Mouse (Mus musculus) liver, postnatal 0 days (tissue): ENCODE data around the gene Pla2g4b.

ENCODE experiments used
- CTCF ChIP-seq: sonication (generic); IDR thresholded peaks from 2 replicates; pipeline ENCODE4 v1.5.1; 2016; ENCODE audit warnings: antibody characterized with exemption, low read depth
- EP300 ChIP-seq: IDR thresholded peaks from 2 replicates; pipeline ENCODE4 v1.6.1; 2016; ENCODE audit warnings: antibody characterized with exemption, low read depth, mild to moderate bottlenecking

DNA sequence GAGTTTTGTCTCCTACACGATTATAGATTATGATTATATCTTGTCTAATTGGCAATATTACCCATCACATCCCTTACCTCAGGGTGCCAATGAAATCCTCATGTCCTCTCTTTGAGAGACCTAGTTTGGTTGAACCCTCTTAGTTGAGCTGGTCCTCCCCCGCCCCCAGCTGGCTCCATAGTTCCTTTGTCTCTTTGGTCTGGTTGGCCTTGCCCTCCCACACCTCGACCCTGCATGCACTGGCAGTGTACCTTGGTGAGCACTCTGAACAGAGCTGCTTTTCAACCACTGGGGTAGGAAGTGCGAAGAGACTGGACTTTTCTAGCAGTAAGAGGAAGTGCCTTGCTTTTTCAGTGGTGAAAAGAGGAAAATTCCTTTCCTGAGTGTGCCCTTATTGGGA, 31.3 kb upstream of the Pla2g4b start:
- TF ChIP-seq CTCF (no peak), EP300 (no peak)
